Mouse (Mus musculus) ZHBTc4 (cell line): ENCODE results near the gene Tmem94.

Source experiments
- DNase-seq: peaks from one replicate; pipeline ENCODE4 v3.0.0-alpha.2; 2011; ENCODE audit warnings: low read depth, low spot score

The Tmem94 gene

DNA sequence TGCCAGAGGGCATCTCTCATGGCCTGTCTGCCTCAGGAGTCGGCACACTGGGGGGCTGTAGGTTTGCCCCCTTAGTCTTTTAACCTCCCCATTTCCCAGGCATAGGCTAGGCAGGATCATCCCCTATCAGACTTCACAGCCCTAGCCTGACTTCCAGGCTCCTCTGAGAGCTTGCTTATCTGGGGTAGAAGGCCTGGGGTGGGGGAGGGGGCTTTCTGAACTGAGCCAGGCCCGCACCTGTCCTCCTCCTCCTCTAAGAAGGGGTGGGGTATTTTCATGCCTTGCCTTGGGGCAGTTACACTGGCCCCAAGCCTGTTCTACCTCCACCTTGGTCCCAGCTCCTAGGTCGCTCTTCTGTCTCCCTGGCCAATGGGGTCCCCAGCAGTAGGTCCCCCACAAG lies 66.3 kb downstream of the Tmem94 start:
- DNase-seq: peak; percentile 59

DNA sequence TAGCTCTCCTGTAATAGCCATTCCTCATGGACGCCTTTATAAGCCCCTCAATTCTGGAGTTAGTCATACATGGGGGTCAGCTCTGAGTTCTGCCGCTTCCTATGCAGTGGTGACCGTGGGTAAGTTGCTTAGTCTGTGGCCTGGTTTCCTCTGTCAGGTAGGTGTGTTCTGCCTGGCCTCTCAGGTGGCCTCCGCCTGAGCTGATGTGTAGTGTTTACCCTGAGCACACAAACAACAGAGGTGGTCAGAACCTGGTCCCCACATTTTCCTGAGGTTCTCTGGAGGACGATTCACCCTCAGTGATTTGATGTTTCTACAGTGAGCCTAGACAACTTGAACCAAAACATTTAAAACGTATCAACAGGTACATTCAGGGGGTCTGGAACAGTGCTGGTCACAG lies 66.8 kb downstream of the Tmem94 start:
- no peak for DNase-seq

DNA sequence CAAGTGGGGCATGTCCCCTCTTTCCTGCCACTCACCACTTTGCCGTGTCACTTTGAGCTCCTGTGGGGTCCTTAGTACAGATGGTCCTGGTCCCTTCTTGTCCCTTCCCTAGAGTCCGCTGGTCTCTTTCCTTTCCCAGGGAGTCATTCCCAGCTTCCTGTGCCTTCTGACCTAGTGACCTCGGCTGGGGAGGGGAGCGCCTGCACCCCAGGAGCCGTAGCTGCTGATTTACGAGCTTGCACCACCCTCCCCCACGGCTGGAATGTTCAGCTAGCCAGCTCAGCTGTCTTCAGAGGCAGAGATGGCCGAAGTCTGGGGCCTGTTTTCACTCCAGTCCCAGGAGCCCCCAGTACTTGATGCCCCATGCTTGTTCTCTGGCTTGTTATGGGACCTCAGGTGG lies 67.3 kb downstream of the Tmem94 start:
- DNase-seq: peak; percentile 78

DNA sequence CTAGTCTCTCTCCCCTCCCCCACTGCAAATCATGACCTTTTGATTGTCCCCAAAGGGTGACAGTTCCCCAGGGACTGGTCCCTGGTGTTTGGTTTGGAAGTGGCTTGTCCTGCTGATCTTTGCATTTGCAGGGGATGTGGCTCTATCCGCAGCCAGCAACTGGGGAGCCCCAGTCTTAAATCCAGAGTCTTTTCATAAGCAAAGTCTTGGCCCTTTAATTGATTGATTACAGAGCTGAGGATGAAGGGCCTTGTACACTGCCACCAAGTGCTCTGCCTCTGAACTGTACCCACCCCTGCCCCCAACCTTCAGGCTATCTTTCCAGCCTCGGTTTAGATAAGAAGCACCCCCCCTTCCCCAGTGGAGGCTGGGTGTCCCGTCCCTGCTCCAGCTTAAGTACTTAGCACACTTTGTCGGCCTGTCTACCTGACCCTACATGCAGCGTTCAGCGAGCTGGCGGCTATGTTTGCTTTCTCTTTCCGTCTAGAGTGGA lies 67.8 kb downstream of the Tmem94 start:
- DNase-seq: peak; percentile 62

DNA sequence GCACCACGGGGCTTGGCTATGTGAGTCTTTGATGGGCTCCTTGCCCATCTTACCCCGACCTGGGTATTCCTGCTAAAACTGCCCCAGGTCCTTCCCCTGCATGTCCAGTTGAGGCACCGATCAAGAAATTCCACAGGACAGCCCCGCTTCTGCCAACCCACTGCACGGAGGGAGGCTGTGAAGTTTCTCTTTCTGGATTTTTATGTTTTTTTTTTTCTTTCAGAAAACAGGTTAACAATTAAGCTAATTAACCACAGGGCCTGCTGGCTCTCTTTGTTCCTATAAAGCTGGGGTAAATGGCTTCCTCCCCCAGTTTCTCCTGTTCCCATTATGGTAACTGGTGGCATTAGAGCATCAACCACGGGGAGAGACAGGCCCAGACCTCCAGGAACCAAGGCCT lies 68.8 kb downstream of the Tmem94 start:
- DNase-seq: no peak

DNA sequence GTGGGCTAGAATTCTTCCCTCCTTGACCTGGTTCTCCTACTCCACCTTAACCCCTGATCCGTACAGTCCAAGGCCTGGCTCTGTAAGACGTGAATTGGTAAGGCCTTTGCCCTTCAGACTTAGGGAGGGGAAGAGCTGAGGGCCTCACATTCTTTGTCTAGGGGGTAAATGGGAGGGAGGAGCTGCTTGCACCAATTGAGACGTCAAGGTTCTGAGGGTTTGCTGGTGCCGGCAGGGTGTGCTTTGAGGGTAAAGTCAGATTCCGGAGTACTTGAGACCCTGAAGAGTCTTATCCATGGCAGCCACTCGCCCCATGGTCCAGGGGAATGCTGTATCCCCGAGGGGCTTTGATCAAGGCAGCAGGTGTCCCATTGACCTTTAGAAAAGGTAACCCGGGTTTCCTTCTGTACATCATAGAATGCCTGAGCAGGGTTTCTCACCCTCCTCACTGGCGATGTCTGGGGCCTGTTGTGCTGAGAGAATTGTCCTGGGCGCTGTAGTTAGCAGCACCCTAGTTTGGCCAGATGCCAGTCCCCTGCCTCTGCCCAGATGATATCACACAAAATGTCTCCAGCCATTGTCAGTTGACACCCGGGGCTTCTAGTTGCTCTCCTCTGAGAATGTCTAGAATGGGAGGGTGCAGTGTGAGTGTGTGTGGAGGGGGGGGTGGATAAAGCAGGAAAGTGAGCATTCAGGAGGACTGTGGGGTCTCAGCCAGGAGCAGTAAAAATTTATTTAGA lies 71.6 kb downstream of the Tmem94 start:
- peak; percentile 86 for DNase-seq

DNA sequence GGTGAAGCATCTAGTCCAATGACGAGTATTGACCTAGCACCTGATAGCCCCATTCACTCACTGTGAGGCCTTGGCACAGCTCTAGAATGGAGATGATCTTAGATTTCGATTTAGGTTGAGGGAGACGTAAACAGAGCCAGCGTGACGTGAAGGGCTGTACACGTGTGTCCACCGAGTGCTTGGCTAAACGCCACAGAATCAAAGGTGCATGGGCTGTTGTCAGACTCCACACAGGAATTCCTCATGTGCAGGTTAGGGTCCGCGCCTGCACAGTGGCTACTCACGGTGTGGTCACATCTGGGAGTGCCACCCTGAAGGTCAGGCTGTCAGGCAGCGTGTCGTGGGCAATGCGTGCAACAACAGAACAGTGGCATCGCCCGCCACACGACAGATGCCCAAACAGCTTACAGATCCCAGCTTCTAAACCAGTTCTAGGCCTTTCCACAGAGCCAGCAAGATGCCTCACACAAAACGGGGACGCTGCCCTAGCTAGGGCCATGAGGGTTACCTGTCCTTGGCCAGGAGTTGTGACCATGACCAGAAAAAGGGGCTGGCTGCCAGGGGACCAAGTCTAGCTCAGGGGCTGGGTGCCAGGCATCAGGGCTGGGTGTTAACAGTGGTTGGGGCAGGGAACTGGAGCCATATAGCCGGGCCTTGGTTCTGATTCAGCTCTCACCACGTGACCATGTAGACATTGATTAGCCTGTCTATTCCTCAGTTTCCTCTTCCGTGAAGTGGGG lies 72.5 kb downstream of the Tmem94 start:
- no peak for DNase-seq

DNA sequence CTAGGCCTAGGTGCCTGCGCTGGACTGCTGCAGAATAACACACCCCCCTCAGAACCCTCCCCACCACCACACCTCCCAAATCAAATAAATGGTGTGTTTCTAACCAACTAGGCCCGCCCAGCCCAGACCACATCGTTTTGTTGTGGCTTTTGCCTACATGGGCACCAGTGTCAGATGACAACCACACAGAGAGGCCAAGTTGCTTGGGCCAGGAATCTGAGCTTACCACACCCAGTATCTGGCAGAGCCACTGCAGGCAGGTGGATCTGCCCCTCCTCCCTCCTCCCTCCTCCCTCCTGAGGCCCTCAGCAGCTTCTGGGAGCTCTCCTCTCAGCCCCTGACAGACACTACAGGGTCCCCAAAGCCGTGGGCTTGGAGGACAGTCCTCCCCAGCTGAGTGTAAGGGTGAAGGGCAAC lies 73.7 kb downstream of the Tmem94 start:
- DNase-seq: peak; percentile 67

DNA sequence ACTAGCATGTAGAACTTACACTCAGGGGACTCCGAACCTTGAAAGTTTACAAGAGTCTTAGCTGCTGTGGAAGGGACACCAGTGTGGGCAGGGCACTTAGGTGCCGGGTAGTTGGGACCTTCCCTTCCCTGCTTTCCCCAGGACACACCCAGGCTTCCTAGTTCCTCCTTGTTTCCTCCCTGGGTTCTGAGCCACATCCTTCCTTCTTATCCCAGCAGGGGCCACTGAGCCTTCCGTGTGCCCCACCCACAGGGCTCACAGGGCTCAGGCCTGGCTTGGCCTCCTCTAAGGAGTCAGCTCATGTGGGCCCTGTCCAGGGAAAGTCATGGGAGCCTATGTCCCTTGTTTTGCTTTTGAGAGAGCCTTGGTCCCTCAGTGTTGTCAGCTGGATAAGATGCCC lies 74.5 kb downstream of the Tmem94 start:
- peak; percentile 79 for DNase-seq

DNA sequence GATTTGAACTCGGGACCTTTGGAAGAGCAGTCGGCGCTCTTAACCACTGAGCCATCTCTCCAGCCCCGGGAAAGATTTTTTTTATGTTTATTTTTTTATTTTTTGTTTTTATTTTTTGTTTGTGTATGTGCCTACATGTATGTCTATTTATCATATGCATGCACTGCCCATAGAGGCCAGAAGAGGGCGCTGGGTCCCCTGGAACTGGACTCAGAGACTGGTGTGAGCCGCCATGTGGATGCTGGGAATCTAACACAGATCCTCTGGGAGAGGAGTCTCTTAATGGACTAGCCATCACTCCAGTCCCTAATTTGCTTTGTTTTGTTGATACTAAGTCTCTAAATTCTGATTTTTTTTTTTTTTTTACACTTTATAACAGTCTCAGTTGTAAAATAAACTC lies 75.8 kb downstream of the Tmem94 start:
- DNase-seq: peak; percentile 88

DNA sequence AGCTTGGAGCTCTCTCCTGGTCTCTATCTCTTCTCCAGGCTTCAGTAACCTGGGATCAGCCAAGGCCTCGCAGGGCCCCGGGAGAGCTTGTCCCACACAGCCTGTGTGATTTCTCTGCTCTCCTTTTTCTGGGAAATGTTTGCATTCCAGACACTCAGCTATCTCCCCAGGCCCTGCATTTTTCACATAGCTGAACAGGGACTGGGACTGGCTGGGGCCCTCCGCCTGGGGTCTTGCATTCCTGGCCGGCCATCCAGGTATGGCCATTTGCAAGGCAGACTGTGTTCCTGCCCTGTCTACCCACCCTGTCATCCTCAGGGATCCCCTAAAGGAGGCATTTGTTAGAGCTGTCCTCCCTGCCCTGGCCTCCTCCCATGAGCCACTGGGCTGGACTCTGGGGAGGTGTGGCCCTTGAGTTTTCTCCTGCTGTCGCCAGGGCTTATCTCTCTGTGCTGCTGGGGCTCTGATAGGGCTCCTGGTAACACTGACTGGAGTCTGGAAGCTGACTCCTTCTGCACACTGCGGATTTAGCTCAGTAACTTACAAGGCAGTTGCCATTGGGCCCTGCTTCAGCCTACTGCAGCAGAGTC lies 76.8 kb downstream of the Tmem94 start:
- peak; percentile 91 for DNase-seq

DNA sequence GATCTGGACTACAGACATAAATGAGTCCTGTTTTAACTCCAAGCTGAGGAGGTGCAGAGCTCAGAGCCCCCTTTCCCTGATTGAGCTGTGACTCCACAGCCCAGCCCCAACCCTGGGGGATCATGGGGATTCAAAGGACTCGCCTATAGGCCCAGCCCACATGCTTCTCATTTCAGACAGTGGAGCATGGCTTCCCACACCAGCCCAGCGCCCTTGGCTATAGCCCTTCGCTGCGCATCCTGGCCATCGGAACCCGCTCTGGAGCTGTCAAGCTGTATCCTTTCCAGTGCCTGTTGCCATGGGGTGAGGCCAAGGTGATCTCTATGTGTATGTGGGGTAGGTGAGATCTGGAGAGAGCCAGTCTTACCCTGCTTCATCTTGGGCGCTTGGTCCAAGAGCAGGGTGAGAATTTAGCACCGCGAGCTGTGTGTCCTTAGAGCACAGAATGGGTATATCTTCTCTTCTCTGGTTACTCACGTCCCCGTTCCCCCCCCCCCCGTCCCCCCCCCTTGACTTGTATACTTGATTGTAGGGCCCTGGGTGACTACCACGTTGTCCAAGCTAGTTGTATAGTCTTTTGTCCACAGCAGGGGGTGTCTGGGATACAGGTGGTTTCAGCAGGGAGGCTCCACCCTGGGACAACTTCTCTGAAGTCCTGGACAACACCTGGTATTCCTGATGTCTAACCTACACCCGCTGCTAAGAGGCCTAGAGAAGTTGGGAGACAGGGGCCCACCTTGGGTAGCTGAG lies 78.1 kb downstream of the Tmem94 start:
- DNase-seq: peak; percentile 82

DNA sequence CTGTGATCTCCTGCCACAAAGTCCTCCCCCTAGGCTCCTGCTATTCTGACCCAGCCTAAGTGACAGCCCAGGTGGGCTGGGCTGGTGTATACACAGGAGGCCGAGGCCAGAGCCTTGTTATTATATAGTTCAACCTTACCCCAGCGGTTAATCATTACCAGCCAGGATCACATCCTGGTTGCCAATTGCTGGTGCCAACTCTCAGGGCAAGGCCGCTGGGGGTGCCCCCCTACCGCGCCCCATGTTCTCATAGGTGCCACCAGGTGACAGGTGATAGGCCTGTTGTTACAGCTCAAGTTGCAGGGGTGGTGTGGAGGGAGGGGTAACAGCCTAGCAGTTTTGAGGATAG lies 78.6 kb downstream of the Tmem94 start:
- DNase-seq: no peak

DNA sequence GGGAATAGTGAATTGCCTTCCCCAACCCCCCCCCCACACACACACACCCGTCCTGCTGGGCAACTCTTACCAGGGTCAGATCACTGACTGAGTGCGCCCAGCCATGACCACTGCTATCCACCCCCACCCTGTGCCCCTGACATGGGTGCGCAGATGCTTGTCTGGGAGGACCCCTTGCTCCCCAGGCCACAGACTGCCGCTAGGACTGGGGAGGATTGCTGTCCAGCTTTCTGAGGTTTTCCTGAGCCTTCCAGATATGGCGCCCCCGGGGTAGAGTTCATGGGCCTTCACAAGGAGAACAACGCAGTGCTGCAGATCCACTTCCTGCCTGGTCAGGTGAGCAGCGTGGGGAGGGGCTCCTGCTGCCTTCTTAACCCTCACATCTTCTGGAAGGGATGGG lies 79.0 kb downstream of the Tmem94 start:
- DNase-seq: no peak

DNA sequence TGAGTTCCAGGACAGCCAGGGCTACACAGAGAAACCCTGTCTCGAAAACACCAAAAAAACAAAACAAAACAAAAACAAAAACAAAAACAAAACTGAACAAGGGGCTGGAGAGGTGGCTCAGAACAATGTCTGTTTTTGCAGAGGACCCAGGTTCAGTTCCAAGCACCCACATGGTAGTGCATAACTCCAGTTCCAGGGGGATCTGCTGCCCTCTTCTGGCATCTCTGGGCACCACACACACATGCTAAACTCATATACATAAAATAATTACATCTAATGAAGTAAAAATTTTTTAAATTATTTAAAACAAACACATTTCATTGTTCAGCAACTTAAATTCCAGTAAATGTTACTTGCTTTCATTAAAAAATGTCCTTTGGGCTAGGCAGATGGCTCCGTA lies 80.6 kb downstream of the Tmem94 start:
- DNase-seq: peak; percentile 58
